Mouse (Mus musculus) embryonic facial prominence, embryonic 10.5 days (tissue): Measurements from ENCODE around the gene Zfp385c. TPM values are rescaled to one million over a fixed set of nuclear protein-coding genes. Genes with fewer than 3 reads are reported as not detected.

Experiments used
- DNase-seq: peaks from one replicate; pipeline ENCODE4 v3.0.0-alpha.2; 2017; ENCODE audit warnings: low spot score
- H3K27ac ChIP-seq: fragments of 300-500 bp; sonication (generic); replicated peaks from 2 replicates; pipeline ENCODE4 v1.5.1; 2016; ENCODE audit warnings: mild to moderate bottlenecking
- H3K27me3 ChIP-seq: fragments of 300-500 bp; sonication (generic); replicated peaks from 2 replicates; pipeline ENCODE4 v1.6.1; 2016; ENCODE audit warnings: low read depth, mild to moderate bottlenecking; ENCODE audit not compliant: poor library complexity, severe bottlenecking
- H3K36me3 ChIP-seq: fragments of 300-500 bp; sonication (generic); replicated peaks from 2 replicates; pipeline ENCODE4 v1.6.1; 2016; ENCODE audit warnings: mild to moderate bottlenecking, moderate library complexity
- H3K4me1 ChIP-seq: fragments of 300-500 bp; sonication (generic); 2 replicates; pipeline ENCODE4 v1.6.1; 2016
- H3K4me3 ChIP-seq: fragments of 300-500 bp; sonication (generic); 2 replicates; pipeline ENCODE4 v1.5.1; 2016; ENCODE audit warnings: mild to moderate bottlenecking, moderate library complexity
- H3K9me3 ChIP-seq: fragments of 300-500 bp; sonication (generic); 2 replicates; pipeline ENCODE4 v1.6.1; 2016; ENCODE audit warnings: mild to moderate bottlenecking
- WGBS: fragments of 180-500 bp; shearing (Covaris S2); methylation state at CpG from one replicate; pipeline ENCODE4 v1.1.7; 2016; 5-methylcytosine and 5-hydroxymethylcytosine counted together
- polyA plus RNA-seq: library from polyadenylated mRNA; unstranded; fragments of >200 nt; fragmentation: Nextera tagmentation; extraction: Ambion mirVana; gene quantifications from 2 replicates; pipeline ENCODE4 v1.2.1, GENCODE M21; 2016

The Zfp385c gene
- polyA plus RNA-seq, 1 experiment from 2014 or later, result 1.2 TPM

GRCm38 (mm10) chr11:100713735-100714533, 21.7 kb upstream of the Zfp385c start, which contains the start of gene Hspb9:
Hspb9 (plus strand) TSS chr11:100713850.
- Histone ChIP-seq H3K27me3 (no peaks in the 10 kb centered on the region), H3K9me3 (no peaks in the 10 kb centered on the region), H3K4me3 (peak within 1 kb of the TSS; percentile 97), H3K36me3 (peaks cover 61% of the 10 kb centered on the region), H3K27ac (peak within 1 kb of the TSS; percentile 99), H3K4me1 (peaks cover 48% of the 10 kb centered on the region)
- DNase-seq, result peak; percentile 79
- 2% methylated on average over 38 of the region's 38 CpGs for WGBS

GRCm38 (mm10) chr11:100713174-100713573, 20.9 kb upstream of the Zfp385c start:
- WGBS, result 56% methylated on average over 4 of the region's 4 CpGs
- no peak for DNase-seq
- Histone ChIP-seq H3K9me3 (no peaks in the 10 kb centered on the region), H3K27me3 (no peaks in the 10 kb centered on the region), H3K4me3 (peak overlapping the region; percentile 97), H3K27ac (peak overlapping the region; percentile 99), H3K4me1 (peaks cover 48% of the 10 kb centered on the region), H3K36me3 (peaks cover 61% of the 10 kb centered on the region)

- 3% methylated on average over 48 of the region's 48 CpGs for WGBS
- DNase-seq, result peak; percentile 89
- Histone ChIP-seq H3K4me1 (peaks cover 48% of the 10 kb centered on the region), H3K9me3 (no peaks in the 10 kb centered on the region), H3K36me3 (peaks cover 61% of the 10 kb centered on the region), H3K4me3 (peak within 1 kb of the TSS; percentile 97), H3K27me3 (no peaks in the 10 kb centered on the region), H3K27ac (peak within 1 kb of the TSS; percentile 99)
Observed at GRCm38 (mm10) chr11:100711783-100712615, 19.7 kb upstream of the Zfp385c start, which contains the start of gene Kat2a. Kat2a (minus strand) TSS chr11:100712465.

- no peaks in the 10 kb centered on the region for H3K9me3 ChIP-seq
- H3K4me3 ChIP-seq, result peak overlapping the region; percentile 97
- peaks cover 48% of the 10 kb centered on the region for H3K4me1 ChIP-seq
- WGBS, result 85% methylated on average over 4 of the region's 4 CpGs
- H3K36me3 ChIP-seq, result peaks cover 61% of the 10 kb centered on the region
- H3K27me3 ChIP-seq, result no peaks in the 10 kb centered on the region
- no peak overlapping the region for H3K27ac ChIP-seq
- no peak for DNase-seq
Observed at GRCm38 (mm10) chr11:100710977-100711376, 18.7 kb upstream of the Zfp385c start.

GRCm38 (mm10) chr11:100710528-100710927, 18.3 kb upstream of the Zfp385c start:
- DNase-seq, result no peak
- Histone ChIP-seq H3K4me3 (no peak overlapping the region), H3K36me3 (peaks cover 61% of the 10 kb centered on the region), H3K27ac (no peak overlapping the region), H3K27me3 (no peaks in the 10 kb centered on the region), H3K9me3 (no peaks in the 10 kb centered on the region), H3K4me1 (peaks cover 46% of the 10 kb centered on the region)
- WGBS, result 93% methylated on average over 15 of the region's 15 CpGs

- H3K36me3 ChIP-seq, result peaks cover 65% of the 10 kb centered on the region
- no peaks in the 10 kb centered on the region for H3K27me3 ChIP-seq
- H3K27ac ChIP-seq, result no peak overlapping the region
- no peak for DNase-seq
- H3K4me1 ChIP-seq, result peaks cover 46% of the 10 kb centered on the region
- 93% methylated on average over 9 of the region's 9 CpGs for WGBS
- H3K9me3 ChIP-seq, result no peaks in the 10 kb centered on the region
- H3K4me3 ChIP-seq, result no peak overlapping the region
Observed at GRCm38 (mm10) chr11:100709201-100709810, 17.1 kb upstream of the Zfp385c start.

- WGBS, result 91% methylated on average over 23 of the region's 23 CpGs
Observed at GRCm38 (mm10) chr11:100705095-100705747, 13.0 kb upstream of the Zfp385c start.

GRCm38 (mm10) chr11:100703851-100704531, 11.7 kb upstream of the Zfp385c start, which contains the start of gene Dhx58:
Dhx58 (minus strand) TSS chr11:100704271.
- DNase-seq, result peak; percentile 20
- peaks cover 43% of the 10 kb centered on the region for H3K4me1 ChIP-seq
- peaks cover 48% of the 10 kb centered on the region for H3K36me3 ChIP-seq
- WGBS, result 72% methylated on average over 7 of the region's 7 CpGs
- no peak within 1 kb of the TSS for H3K27ac ChIP-seq
- no peaks in the 10 kb centered on the region for H3K9me3 ChIP-seq
- H3K4me3 ChIP-seq, result peak within 1 kb of the TSS; percentile 26; the same call in 1 of the 2 replicates
- peaks cover 9% of the 10 kb centered on the region; the same call in 1 of the 2 replicates for H3K27me3 ChIP-seq

More at GRCm38 (mm10) chr11:100705095-100705747, 13.0 kb upstream of the Zfp385c start:
- peaks cover 60% of the 10 kb centered on the region for H3K36me3 ChIP-seq
- peaks cover 43% of the 10 kb centered on the region for H3K4me1 ChIP-seq
- no peak for DNase-seq
- H3K27ac ChIP-seq, result no peak overlapping the region
- no peak overlapping the region for H3K4me3 ChIP-seq
- H3K27me3 ChIP-seq, result peaks cover 9% of the 10 kb centered on the region; the same call in 1 of the 2 replicates
- no peaks in the 10 kb centered on the region for H3K9me3 ChIP-seq

- Histone ChIP-seq H3K36me3 (peaks cover 42% of the 10 kb centered on the region), H3K27ac (no peak overlapping the region), H3K27me3 (peaks cover 9% of the 10 kb centered on the region; the same call in 1 of the 2 replicates), H3K4me3 (no peak overlapping the region), H3K4me1 (peaks cover 43% of the 10 kb centered on the region), H3K9me3 (no peaks in the 10 kb centered on the region)
- WGBS, result 72% methylated on average over 11 of the region's 11 CpGs
- DNase-seq, result no peak
Observed at GRCm38 (mm10) chr11:100703366-100703765, 11.1 kb upstream of the Zfp385c start.

GRCm38 (mm10) chr11:100702906-100703305, 10.7 kb upstream of the Zfp385c start:
- DNase-seq, result no peak
- peak overlapping the region; percentile 26; the same call in 1 of the 2 replicates for H3K4me3 ChIP-seq
- 43% methylated on average over 7 of the region's 7 CpGs for WGBS

More at GRCm38 (mm10) chr11:100702906-100703305, 10.7 kb upstream of the Zfp385c start:
- Histone ChIP-seq H3K4me1 (peaks cover 43% of the 10 kb centered on the region), H3K36me3 (peaks cover 37% of the 10 kb centered on the region), H3K27me3 (peaks cover 9% of the 10 kb centered on the region; the same call in 1 of the 2 replicates), H3K9me3 (no peaks in the 10 kb centered on the region), H3K27ac (no peak overlapping the region)
